Mouse (Mus musculus) forebrain, embryonic 14.5 days (tissue): ENCODE data around the gene Gbx1. TPM values are rescaled to one million over a fixed set of nuclear protein-coding genes. Genes with fewer than 3 reads are reported as not detected.
A peak's percentile ranks its signal among the peaks of the same experiment; 100 is the strongest.

ENCODE experiments used
- ATAC-seq: fragments of 200-750 bp; cut with Nextera tagmentation; 2 replicates; pipeline ENCODE4 v1.8.0; 2017; ENCODE audit warnings: mild to moderate bottlenecking, moderate library complexity
- DNase-seq: peaks from one replicate; pipeline ENCODE4 v3.0.0-alpha.2; 2015; ENCODE audit warnings: low spot score
- H3K27ac ChIP-seq: fragments of 300-500 bp; sonication (generic); 2 replicates; pipeline ENCODE4 v1.5.1; 2014; ENCODE audit warnings: low read depth, mild to moderate bottlenecking, control low read depth, low read length, moderate library complexity
- H3K27me3 ChIP-seq: fragments of 300-500 bp; sonication (generic); replicated peaks from 2 replicates; pipeline ENCODE4 v1.6.1; 2014; ENCODE audit warnings: low read length, control low read depth, mixed read lengths; ENCODE audit not compliant: control insufficient read depth, insufficient read depth
- H3K36me3 ChIP-seq: fragments of 300-500 bp; sonication (generic); 2 replicates; pipeline ENCODE4 v1.6.1; 2014; ENCODE audit warnings: low read length, control low read depth; ENCODE audit not compliant: control insufficient read depth, insufficient read depth
- H3K4me1 ChIP-seq: fragments of 300-500 bp; sonication (generic); 2 replicates; pipeline ENCODE4 v1.6.1; 2014; ENCODE audit warnings: antibody characterized with exemption, low read length, control low read depth; ENCODE audit not compliant: control insufficient read depth, insufficient read depth
- H3K4me2 ChIP-seq: fragments of 300-500 bp; sonication (generic); 2 replicates; pipeline ENCODE4 v1.6.1; 2014; ENCODE audit warnings: mild to moderate bottlenecking, control low read depth, low read length
- H3K4me3 ChIP-seq: fragments of 300-500 bp; sonication (generic); 2 replicates; pipeline ENCODE4 v1.5.1; 2014; ENCODE audit warnings: low read depth, low read length, control low read depth
- H3K9ac ChIP-seq: fragments of 300-500 bp; sonication (generic); 2 replicates; pipeline ENCODE4 v1.6.1; 2014; ENCODE audit warnings: mild to moderate bottlenecking, low read length, control low read depth, moderate library complexity
- H3K9me3 ChIP-seq: fragments of 300-500 bp; sonication (generic); replicated peaks from 2 replicates; pipeline ENCODE4 v1.6.1; 2016; ENCODE audit warnings: low read length, control low read depth, mixed read lengths; ENCODE audit not compliant: control insufficient read depth
- WGBS: fragments of 180-500 bp; shearing (Covaris S2); extraction: QIAGEN DNeasy Blood & Tissue Kit; methylation state at CpG from one replicate; pipeline ENCODE4 v1.1.7; 2014; 5-methylcytosine and 5-hydroxymethylcytosine counted together
- polyA plus RNA-seq: library from polyadenylated mRNA; unstranded; fragments of >200 nt; fragmentation: Nextera tagmentation; extraction: Ambion mirVana; gene quantifications from 2 replicates; pipeline ENCODE4 v1.2.1, GENCODE M21; 2014

The Gbx1 gene
- polyA plus RNA-seq, 1 experiment from 2014 or later = 0.51 TPM

DNA sequence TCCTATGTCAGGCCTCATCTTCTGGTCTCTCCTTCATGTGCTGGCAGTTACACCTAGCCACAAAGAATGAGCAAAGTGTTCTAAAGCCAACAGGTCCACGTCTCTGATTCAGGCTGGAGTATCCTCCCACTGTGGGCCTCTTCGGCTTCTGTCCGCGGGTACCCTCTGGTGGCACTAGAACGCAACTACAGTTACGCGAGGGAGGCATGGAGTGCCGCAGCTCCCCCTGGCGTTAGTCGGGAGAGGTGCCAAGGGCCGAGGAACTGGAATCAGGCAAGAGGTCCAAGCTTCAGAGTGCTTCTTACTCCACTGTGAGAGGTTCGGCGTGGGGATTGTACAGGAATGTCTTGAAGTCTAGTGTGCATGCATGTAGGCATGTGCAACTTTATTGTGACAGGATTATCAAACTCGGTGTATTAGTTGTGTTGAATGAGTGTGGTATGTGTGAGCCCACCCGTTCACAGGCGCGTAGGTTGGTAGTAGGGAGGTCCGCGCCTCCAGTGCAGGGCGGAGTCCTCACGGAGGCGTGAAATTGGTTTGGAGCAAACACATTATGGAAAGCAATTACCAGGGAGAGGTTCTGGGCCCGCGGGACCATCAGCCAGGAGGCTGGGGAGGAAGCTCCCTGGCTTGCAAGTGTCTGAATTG is 3.2 kb upstream of the Gbx1 start:
- H3K36me3 ChIP-seq = no peaks in the 10 kb centered on the region

DNA sequence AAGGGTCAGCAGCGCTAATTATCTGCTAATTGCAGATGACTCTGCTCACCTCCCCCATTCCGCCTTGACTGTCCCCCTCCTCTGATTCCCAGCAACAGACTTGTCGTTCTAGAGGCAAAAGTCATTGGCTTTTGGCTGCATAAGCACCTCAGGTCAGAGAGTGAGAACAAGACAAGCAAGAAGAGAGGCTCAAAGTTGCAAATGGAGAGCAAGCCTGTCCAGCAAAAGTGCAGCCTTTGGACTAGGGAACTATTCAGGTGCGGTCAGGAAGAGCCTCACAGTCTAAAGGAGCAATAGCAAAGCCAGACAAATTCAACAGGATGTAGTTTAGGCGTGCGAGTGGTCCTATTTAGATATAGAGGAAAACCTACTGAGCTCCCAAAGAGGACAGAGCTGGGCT is 778 bp upstream of the Gbx1 start:
- peaks cover 66% of the 10 kb centered on the region for H3K27me3 ChIP-seq
- H3K4me2 ChIP-seq = no peak overlapping the region
- no peaks in the 10 kb centered on the region for H3K9me3 ChIP-seq
- H3K4me1 ChIP-seq = peaks cover 9% of the 10 kb centered on the region
- ATAC-seq (no peak), DNase-seq (no peak)
- no peak overlapping the region for H3K4me3 ChIP-seq
- no peak overlapping the region for H3K27ac ChIP-seq
- WGBS = 10% methylated on average over 6 of the region's 6 CpGs
- no peaks in the 10 kb centered on the region for H3K36me3 ChIP-seq
- no peak overlapping the region for H3K9ac ChIP-seq

More for the DNA sequence above, 3.2 kb upstream of the Gbx1 start:
- WGBS = 18% methylated on average over 24 of the region's 24 CpGs
- Histone ChIP-seq H3K4me3 (no peak overlapping the region), H3K4me2 (no peak overlapping the region), H3K9me3 (no peaks in the 10 kb centered on the region), H3K27ac (no peak overlapping the region), H3K27me3 (peaks cover 44% of the 10 kb centered on the region), H3K9ac (no peak overlapping the region), H3K4me1 (peaks cover 9% of the 10 kb centered on the region)
- peak; percentile 92 for DNase-seq
- peak; percentile 77 for ATAC-seq

DNA sequence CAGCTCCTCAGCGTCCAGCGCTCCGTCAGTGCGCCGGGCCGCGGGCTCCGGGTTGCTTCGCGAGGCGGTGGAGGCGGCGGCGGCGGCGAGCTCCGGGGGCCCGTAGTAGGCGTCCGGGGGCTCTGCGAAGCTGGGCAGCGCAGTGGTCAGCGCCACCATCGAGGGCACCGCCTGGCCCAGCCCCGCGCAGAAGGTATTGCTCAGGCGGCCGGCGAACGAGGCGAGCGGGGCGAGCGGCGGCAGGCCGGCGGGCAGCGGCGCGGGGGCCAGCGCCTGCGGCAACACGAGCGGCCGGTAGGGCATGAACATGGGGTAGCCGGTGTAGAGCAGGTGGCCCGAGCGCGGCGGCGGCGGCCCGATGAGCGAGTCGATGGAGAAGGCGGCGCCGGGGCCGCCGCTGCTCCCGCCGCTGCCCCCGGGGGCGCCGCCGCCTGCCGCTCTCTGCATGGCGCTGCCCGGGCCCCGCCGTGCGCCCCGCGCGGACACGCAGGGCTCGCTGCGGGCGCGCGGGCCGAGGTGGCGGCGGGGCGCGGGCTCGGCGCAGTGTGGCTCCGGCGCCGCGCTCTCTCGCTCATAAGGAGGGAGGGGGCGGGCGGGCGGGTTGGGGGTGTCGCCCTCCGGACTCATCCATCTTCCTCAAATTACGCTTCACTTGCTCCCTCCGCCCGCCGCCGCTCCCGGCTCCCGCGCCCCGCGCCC is 663 bp downstream of the Gbx1 start:
- under 1% methylated on average over 68 of the region's 109 CpGs for WGBS
- DNase-seq (no peak), ATAC-seq (peak; percentile 60; the same call in 1 of the 2 replicates)
- Histone ChIP-seq H3K4me2 (peak overlapping the region; percentile 87), H3K9me3 (no peaks in the 10 kb centered on the region), H3K27me3 (peaks cover 80% of the 10 kb centered on the region), H3K36me3 (no peaks in the 10 kb centered on the region), H3K9ac (peak overlapping the region; percentile 53), H3K4me3 (peak overlapping the region; percentile 39), H3K27ac (no peak overlapping the region), H3K4me1 (peaks cover 9% of the 10 kb centered on the region)

DNA sequence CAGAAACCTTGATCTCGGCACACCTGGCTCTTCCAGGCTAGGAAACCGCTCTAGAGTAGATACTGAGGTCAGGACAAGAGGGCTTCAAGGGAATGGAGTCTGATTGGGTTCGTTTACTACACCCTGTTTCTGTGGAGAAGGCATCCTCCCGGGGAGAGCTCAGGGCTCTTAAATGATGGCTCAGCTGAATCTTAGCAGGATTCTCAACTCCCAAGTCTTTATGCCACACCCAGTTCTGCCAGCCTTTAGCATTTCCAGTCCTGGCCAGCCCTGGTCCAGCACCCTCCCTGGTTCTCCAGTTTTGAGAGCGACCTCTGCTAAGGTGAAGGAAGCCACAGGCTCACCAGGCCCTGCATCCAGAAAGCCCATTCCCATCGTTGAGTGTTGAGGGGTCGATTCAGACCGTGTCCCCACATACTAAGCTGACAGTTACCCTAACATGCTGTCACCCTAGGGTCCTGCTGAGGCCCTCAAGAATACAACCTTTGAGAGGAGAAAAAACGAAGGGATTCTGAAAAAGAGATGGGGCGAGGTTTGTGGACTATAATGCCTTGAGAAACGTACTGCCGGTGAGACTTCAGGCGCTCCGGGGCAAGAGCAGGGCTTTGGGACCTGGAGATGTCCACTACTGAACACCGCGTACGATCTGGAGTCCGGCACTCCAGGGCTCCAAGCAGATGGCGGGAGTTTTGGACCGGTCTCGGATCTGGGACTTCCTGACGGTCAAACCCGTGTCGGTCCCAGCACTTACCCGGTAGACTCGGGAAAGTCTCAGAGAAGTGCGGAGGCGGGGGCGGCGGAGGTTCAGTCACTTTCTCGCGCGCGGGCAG is 1.4 kb downstream of the Gbx1 start:
- peak overlapping the region; percentile 39 for H3K4me3 ChIP-seq
- 3% methylated on average over 34 of the region's 34 CpGs for WGBS
- no peak for DNase-seq
- peaks cover 80% of the 10 kb centered on the region for H3K27me3 ChIP-seq
- H3K9me3 ChIP-seq = no peaks in the 10 kb centered on the region
- ATAC-seq = no peak
- H3K27ac ChIP-seq = no peak overlapping the region
- peak overlapping the region; percentile 53; the same call in 1 of the 2 replicates for H3K9ac ChIP-seq
- H3K4me2 ChIP-seq = peak overlapping the region; percentile 87
- no peaks in the 10 kb centered on the region for H3K36me3 ChIP-seq
- H3K4me1 ChIP-seq = peaks cover 9% of the 10 kb centered on the region

DNA sequence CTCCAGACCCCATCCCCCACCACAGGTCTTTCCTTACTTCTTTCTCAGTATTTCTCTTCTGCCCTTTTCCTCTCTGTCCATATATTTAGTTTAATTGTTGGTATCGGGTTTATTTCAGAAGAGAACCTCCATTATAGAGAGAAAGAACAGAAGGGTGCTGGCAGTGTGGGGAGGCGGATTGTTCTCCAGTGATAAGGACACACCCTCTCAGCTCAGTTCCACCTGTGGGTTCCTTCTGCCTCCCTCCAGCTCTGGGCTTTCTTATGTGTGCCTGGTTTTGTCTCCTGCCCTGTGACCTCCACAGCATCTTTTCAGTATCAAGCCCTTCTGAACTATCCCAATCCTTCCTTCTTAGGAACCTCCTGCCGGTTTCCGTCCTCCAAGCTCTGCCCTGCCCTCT is 2.5 kb downstream of the Gbx1 start:
- Histone ChIP-seq H3K4me3 (no peak overlapping the region), H3K9me3 (no peaks in the 10 kb centered on the region), H3K4me1 (peaks cover 9% of the 10 kb centered on the region), H3K27me3 (peaks cover 75% of the 10 kb centered on the region), H3K36me3 (no peaks in the 10 kb centered on the region), H3K9ac (no peak overlapping the region), H3K4me2 (no peak overlapping the region), H3K27ac (no peak overlapping the region)
- WGBS = 13% methylated on average over 4 of the region's 4 CpGs
- no peak for DNase-seq
- ATAC-seq = no peak

DNA sequence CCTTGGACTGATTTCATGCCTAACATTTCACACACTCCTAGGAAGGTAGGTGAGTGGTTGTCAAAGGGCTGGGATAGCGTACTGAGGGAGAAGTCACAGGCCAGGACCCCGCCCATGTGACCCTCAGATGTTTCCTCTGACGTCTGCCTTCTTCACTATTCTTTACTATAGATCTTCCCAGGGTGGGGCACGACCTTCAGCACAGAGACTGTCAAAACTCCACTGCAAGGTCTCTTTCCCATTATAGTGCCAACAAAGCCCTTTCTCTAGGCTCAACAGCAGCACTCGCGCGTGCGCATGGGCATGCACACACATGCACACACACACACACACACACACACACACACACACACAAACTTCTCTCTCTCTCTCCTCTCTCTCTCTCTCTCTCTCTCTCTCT is 3.2 kb downstream of the Gbx1 start:
- H3K9me3 ChIP-seq = no peaks in the 10 kb centered on the region
- H3K36me3 ChIP-seq = no peaks in the 10 kb centered on the region
- ATAC-seq (no peak), DNase-seq (no peak)
- no peak overlapping the region for H3K4me3 ChIP-seq
- H3K9ac ChIP-seq = no peak overlapping the region
- H3K4me1 ChIP-seq = peaks cover 9% of the 10 kb centered on the region
- H3K27ac ChIP-seq = no peak overlapping the region
- WGBS = 33% methylated on average over 8 of the region's 8 CpGs
- peaks cover 68% of the 10 kb centered on the region for H3K27me3 ChIP-seq
- no peak overlapping the region for H3K4me2 ChIP-seq

DNA sequence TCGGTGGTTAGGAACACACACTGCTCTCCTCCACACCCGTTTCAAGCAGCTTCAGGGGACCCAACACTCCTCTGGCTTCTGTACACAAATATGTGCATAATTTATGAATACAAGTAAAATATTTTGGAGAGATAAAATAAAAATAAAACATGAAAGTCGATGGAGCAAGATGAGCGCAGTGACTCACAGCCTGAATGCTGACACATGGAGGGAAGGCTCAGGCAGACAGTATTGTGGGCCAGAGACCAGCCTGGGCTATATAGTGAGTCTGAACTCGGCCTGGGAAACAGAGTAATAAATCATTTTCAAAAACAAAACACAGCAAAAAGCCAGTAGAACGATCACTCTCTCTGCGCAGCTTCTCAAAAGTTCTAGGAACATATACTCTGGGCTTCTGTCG is 5.6 kb downstream of the Gbx1 start:
- H3K9me3 ChIP-seq = no peaks in the 10 kb centered on the region
- H3K4me1 ChIP-seq = peaks cover 4% of the 10 kb centered on the region
- no peak overlapping the region for H3K9ac ChIP-seq
- no peaks in the 10 kb centered on the region for H3K36me3 ChIP-seq
- no peak overlapping the region for H3K27ac ChIP-seq
- DNase-seq (no peak), ATAC-seq (no peak)
- no peak overlapping the region for H3K4me3 ChIP-seq
- peaks cover 48% of the 10 kb centered on the region for H3K27me3 ChIP-seq
- H3K4me2 ChIP-seq = no peak overlapping the region
- 67% methylated on average over 8 of the region's 8 CpGs for WGBS

DNA sequence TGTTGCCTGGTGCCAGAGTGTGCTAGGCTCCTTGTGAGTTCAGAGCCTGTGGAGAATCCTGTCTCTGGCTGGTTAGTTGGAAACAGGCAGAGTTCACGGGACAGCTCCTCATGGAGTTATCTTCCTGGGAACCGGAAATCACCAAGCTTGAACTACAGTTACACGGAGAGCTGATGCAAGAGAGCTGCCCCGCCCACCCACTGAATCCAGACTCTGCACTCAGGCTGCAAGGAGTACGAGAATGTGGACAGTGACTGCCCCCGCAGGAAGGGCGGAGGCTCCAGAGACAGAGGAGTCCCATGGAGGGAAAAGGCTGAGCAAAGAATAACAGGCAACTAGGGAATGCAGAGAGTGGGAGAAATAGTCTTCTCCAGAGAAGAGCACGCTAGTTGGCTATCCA is 14.7 kb downstream of the Gbx1 start:
- ATAC-seq (no peak), DNase-seq (no peak)
- Histone ChIP-seq H3K9ac (no peak overlapping the region), H3K9me3 (no peaks in the 10 kb centered on the region), H3K4me1 (no peaks in the 10 kb centered on the region), H3K4me3 (no peak overlapping the region), H3K27ac (no peak overlapping the region), H3K27me3 (no peaks in the 10 kb centered on the region), H3K36me3 (no peaks in the 10 kb centered on the region), H3K4me2 (no peak overlapping the region)
- WGBS = 66% methylated on average over 8 of the region's 8 CpGs
